Mouse (Mus musculus) gastrocnemius, postnatal 25 days (tissue): ENCODE results near the gene Hsf5. TPM values are rescaled to one million over a fixed set of nuclear protein-coding genes. Genes with fewer than 3 reads are reported as not detected.

Source experiments
- DNase-seq: peaks from one replicate; pipeline ENCODE4 v3.0.0; 2022
- total RNA-seq, 2 experiments: library from RNA; stranded (reverse); gene quantifications; 1 replicate in 1 of 2; 2 replicates in 1 of 2; pipeline ENCODE4 v1.2.3; 2021

Gene Hsf5
- total RNA-seq, 2 experiments from 2014 or later: not detected

DNA sequence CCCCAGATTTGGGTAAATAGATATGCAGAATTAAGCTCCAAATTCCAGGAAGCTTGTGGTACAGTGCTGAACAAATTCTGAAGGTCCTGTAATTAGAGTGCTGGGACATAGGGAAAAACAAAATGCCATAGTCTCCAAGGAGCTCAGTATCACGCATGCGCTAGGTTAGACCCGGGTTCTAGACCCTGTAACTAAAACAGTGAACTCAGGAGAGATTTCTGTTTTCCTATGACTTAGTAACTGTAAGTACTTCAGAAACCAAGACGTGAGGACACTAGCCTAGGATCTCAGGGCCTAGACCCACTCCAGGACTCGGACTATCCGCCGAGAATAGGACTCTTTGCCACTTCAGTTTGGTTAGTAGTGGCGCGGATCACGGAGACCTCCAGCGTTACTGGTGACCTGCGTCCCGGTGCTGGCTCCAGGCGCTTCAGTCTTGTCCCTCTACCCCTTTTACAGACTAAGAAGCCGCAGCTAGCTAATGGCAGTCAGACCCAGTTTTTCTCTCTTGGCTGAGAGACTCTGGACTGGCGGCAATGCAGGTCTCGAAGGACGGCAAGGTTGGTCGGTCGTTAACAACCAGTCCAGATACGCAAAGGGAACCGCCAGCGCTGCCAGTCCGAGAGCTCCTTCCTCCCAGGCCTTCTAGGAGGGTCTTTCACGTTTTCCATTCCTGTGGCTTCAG lies 26.0 kb upstream of the Hsf5 start:
- no peak for DNase-seq

GRCm38 (mm10) chr11:87591526-87592353 lies 25.2 kb upstream of the Hsf5 start, which contains the start of gene Mtmr4:
Gene Mtmr4, plus strand, starts transcription at chr11:87592162.
- DNase-seq: peak; percentile 100

- no peak for DNase-seq
Observed at GRCm38 (mm10) chr11:87592354-87592695, 24.6 kb upstream of the Hsf5 start.

GRCm38 (mm10) chr11:87592713-87593598 lies 24.0 kb upstream of the Hsf5 start:
- no peak for DNase-seq

- DNase-seq: peak; percentile 89
Observed at GRCm38 (mm10) chr11:87595327-87595841, 21.6 kb upstream of the Hsf5 start.

DNA sequence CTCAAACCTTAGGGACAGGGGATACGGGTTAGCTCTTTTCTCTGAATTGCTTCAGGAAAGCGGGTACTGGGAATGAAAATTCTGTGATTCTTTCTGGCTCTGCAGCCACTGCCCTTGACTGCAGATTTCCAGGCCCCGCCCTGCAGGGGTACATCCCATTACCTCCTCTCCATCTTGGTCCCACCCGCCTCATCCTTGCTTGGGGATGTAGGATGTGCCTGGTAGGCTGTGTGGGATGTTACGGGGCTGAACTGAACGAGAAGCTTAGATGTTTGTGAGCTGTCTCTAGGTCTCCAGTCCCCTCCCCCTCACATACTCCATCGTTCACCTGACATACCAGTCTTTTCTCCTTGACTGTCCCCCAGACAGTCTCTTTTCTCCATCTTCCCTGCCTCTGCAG lies 21.0 kb upstream of the Hsf5 start:
- no peak for DNase-seq

DNA sequence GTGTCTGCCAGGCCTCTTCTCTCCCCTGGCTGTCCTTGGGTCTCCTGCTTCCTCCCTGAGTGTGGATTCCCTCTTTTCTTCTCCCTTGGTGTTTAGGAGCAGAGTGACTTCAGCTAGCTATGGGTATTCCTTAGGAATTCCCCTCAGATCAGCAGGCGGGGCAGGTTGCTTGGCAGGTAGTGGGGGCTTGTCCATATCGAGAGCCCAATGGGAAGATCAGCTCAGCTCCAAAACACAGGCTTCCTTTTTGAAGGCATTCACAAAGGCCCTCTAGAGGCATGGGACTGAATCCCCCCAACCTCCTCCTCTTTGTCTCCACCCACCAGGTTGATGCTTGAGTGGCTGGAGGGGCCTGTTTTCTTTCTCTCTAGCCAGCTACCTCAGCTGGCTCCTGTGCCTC lies 20.5 kb upstream of the Hsf5 start:
- DNase-seq: no peak

- DNase-seq: no peak
Observed at GRCm38 (mm10) chr11:87597061-87597460, 19.9 kb upstream of the Hsf5 start.

DNA sequence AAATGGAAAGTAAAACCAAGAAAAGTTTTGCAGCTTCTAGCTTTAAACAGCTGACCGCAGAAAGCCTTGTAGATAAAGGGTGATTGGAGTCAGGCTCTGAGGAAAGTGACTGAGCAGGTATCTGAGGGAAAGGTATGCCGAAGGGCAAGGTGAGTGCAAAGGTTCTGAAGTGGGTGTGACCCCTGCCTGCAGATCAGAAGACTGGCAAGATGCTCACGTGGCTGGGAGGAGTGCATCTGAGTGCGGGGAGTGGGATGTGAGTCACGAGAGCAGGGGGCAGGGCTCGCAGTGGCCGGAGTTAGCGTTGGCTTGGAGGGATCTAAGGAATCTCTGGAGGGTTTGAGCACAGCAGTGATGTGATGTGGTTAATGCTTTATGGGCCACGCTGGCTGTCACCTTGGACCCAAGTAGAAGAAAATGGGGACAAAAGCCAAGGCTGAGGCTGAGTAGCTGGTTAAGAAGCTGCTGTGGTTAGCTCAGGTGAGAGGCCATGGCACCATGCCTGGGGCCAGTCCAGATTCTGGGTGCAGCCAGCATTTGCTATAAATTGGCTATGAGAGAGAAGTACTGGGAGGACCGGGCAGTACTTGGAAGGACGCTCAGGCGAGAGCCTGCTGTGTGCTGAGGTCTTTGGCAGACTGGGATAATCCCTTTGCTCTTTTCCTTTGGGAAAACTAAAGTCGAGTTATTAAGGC lies 17.4 kb upstream of the Hsf5 start:
- DNase-seq: no peak

GRCm38 (mm10) chr11:87600322-87600853 lies 16.6 kb upstream of the Hsf5 start:
- no peak for DNase-seq

GRCm38 (mm10) chr11:87602234-87602633 lies 14.7 kb upstream of the Hsf5 start:
- DNase-seq: no peak

DNA sequence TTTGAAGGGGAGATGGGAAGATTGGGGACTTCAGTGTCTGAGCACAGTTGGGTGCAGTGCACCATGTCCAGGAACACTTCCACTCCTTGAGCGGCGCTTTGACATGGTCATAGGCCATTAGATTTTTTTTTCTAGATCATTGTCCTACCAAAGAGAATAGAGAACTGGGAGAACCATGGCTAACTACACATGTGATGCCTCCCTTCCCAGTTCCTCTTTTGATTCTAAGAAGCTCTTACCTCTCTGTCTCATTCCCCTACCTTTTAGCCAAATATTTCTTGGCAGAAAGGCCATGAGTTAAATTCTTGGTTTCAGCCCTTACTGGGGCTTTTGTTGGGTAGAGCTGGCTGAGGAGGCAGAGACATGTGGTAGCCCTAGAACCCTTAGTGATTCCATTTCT lies 13.4 kb upstream of the Hsf5 start:
- no peak for DNase-seq

- DNase-seq: peak; percentile 58
Observed at GRCm38 (mm10) chr11:87609264-87609663, 7.7 kb upstream of the Hsf5 start.

DNA sequence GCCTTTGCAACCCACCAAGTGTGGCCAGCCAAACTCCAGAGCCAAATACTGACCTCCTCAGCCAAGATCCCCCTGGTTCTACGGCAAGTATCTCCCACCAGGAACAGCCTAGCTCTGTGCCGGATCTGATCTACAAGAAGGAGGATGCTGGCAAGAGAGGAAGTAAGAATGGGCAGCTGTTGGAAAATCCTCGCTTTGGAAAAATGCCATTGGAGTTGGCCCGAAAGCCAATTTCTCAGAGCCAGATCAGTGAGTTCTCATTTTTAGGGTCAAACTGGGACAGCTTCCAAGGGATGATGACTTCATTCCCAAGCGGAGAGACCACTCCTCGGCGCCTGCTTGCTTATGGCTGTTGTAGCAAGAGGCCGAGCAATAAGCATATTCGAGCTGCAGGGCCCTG lies 5.4 kb upstream of the Hsf5 start:
- no peak for DNase-seq

DNA sequence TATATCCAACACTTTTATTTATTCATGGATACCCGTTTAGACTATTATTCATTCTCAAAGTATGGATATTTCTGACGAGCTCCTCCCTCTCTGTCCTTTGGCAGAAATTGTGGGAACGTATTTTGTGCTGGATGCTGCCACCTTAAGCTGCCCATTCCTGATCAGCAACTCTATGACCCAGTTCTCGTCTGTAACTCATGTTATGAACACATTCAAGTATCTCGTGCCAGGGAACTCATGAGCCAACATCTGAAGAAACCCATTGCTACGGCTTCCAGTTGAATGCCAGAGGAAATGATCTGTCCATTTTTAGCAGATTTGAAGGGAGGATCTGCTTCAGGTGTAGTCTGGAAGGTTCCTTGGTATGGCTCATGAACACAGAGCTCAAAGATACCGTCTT lies 3.0 kb upstream of the Hsf5 start:
- no peak for DNase-seq

GRCm38 (mm10) chr11:87615551-87615950 lies 1.4 kb upstream of the Hsf5 start:
- no peak for DNase-seq

DNA sequence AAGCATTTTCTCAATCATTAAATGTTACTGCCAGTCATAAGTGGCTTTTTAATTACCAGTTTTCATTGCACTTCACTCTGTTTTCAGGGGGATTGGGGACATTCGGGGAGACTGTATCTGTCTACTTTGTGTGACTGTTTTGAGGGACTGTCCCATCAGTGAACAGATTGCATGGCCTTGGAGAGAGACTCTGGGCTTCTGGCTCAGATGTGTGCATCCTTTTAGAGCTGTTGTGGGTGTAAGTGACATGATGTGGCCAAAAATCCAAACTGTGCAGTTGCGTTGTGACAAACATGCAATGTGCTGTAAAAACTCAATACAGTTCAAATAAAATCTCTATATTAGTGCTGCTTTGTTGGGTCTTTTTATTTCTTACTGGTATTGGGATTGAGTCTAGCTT lies 1.0 kb upstream of the Hsf5 start:
- no peak for DNase-seq

GRCm38 (mm10) chr11:87617606-87618005 lies 642 bp downstream of the Hsf5 start:
- DNase-seq: no peak

DNA sequence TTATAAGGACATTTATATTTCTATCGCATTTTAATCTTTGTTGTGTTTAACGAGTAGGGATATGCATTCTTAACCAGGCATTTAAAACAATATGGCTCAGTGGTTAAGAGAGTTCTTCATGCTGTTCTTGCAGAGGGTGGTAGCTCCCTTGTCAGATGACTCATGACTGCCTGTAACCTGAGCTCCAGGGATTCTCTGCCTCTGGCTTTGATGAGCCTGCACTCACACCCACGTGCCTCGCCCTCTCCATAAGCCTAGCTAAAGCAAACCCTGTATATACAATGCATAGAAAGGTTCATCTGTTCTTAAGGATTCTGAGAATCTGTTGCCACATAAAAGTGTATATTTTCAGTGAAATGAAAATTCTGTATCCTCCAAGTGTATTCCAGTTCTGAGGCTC lies 6.2 kb downstream of the Hsf5 start:
- DNase-seq: no peak

DNA sequence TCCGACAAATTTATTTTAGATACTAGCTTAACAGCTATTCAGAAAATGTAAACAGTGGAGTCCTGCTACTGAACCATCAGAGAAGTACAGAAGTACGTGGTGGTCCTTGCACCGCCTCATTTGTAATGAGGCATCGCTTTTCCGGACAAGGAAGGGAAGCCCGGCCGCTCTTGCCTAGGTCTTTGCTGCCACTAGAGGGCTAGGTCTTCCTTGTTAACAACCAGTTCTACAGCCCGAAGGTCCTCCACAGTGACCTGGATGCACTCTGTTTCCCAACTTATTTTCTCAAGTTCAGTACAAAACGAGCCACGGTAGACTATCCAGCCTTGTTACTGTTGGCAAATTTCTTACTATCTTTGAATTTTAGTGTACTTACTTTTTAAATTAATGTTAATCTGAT lies 12.9 kb downstream of the Hsf5 start:
- no peak for DNase-seq

- DNase-seq: no peak
Observed at GRCm38 (mm10) chr11:87638793-87639192, 21.8 kb downstream of the Hsf5 start.

- DNase-seq: peak; percentile 31
Observed at GRCm38 (mm10) chr11:87639206-87639605, 22.2 kb downstream of the Hsf5 start.
